Mouse (Mus musculus): ENCODE results near the gene BC067074.
"Not testable (repeated sequence)": the region's sequence is repeated elsewhere in the genome, so short reads cannot be mapped to it uniquely, and the experiment has no call there.

Gene BC067074

DNA sequence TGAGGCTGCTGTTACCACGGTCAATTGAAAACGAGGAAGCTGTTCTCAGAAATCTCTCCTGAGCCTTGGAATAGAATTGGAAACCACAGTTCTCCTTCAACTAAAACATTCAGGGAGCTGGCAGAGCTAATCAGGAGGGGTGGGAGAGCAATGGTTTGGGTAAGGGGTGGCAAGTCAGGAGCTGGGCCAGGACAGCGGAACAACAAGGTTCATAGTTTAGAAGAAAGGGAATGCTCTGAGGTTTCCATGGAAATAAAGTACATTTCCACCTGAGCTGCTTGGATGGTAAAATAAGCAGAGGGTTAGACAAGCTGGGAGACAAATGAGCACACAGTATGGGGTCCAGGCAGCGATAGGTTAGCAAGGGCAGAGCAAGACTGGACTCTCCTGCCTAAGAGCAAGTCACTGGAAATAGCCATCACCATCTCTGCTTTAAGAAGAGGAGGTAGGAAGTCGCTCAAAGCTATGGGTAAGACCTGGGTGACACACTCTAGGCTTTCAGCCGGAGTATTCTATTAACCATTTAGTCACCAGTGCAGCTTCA is 86.9 kb downstream of the BC067074 start:
- DNase-seq = no peak

DNA sequence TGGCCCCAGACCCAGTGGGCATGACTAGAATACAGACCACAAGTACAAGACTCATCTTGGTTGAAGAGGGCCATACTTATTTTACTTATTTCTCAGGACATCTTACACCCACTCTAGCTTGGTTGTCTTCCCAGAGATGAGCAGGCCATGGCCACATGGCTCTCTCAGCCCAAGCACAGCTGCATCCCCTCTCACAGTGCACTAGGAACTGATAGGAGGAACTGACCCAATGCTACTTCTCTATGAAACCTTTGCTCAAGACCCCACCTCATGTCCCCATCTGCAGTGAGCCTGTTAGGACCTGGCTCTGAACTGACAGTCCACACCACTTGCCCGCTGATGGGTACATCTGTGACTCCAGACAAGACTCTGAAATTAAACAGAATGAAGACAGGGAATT is 88.8 kb downstream of the BC067074 start:
- no peak for DNase-seq

DNA sequence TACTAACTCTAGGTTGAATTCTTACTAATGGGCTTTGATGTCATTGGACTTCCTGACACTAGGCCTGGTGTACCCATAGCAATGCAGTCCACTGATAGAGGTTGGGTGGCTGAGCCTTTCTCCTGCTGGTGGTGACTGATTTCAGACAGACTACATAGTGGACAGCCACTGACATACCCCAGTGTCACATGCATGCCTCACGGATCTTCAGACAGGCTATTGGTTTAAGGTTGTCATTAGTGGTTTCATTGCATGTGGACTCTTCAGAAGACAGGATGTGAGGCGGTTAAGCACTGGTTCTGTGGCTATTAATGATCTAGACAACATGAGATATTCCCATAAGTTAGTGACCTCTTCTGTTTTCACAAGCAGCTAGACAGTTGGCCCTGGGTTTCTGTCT is 89.2 kb downstream of the BC067074 start:
- no peak for DNase-seq

DNA sequence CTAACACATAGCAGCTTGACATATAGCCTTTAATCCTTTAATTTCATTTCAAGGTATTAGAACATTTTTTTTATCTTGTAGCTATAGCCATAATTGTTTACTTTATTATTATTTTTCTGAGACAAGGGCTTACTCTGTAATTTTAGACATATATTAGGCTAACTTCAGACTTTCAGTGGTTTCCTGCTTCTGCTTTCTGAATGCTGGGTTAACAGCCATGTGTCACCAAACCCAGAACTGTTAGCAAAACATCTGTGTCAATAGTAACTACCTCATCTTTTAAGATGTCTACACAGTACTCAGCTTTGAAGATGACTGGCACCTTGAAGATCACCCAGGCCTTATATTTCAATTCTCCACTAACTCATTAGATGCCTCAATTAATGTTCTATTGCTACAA is 89.8 kb downstream of the BC067074 start:
- DNase-seq = not testable (repeated sequence)

DNA sequence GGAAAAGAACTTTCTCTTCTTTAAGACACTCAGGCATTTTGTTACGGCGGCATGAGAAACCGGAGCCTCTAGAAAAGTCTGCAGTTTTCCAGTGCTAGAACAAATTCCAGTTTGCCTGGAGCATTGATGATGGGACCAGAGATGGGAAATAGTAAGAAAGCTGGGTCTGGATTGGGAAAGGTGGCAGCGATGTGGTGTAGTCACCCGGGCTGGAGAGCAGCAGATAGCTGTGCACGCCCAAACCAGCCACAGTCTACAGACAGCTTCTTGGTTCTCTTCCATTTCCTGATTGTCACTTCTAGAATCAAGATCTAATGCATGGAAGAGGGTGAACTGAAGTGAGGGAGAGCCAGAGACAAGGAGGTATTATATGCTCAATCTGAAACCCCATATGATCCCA is 100.4 kb downstream of the BC067074 start:
- DNase-seq = no peak

DNA sequence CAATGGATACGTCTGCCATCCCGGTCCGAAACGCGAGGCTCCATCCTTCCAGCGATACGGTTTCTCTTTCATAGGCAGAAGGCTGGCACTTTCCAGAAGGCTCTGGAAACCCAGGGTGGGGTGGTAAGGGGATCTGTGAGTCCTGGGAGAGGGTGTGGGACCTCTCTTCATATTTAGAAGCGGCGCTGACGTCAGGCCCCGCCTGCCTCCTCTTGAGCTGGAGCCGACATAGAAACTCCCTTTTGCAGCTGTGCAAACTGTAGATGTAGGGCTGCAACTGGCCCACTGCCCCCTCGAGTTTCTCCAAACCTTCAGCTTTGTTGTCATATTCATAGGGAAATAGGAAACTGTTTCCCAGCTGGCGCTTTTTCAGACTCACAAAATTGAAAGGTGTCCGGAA is 101.6 kb downstream of the BC067074 start:
- no peak for DNase-seq

DNA sequence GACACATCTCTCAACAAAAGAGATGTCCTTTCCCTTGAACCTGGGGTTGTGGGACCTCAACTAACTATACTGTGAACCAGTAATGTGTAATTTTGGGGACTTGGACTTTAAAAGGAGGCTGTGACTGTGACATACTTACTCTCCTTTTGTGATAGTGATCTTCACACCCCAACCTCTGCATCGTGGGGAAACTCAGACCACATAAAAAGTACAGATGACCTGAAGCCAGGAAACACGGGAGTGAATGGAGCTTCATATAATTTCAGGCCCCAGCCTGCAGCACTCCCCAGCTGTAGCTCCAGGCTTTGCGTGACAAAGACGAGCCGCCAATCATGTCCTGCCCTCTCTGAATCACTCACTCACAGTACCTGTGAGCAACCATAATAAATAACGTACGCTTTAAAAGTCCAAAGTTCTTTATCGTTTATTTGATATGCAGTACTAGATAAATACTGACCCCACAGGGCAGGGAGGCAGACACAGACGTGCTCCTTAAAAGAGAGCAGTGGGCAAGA is 104.1 kb downstream of the BC067074 start:
- no peak for DNase-seq

DNA sequence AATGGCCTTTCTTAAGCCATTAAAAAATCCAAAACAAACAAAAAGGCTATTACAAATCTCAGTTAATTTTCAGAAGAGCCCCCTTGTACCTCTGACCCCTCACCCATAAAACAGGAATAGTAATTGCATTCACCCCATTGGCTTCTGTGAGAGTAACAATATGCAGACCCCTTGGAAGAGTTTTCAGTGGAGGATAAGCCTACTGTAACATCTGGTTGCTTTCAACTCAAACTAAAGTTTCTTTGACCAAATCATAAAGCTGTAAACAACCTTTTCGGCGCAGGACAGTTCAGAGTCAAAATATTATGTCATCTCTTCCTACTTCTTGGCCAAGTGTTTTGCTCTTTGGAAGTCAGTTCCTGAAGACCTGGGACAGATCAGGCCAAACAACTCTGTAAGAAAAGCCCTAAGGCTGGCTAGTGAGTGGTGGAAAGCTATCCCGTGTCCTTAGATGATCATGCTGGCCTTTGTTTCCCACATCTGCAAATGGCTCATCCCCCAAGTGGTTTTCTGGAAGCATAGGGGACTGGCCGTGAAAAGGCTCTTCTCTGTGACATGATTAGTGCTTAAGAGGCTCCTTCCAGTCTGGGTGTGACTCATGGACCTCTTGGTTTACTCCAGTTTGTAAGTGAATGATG is 108.5 kb downstream of the BC067074 start:
- DNase-seq = no peak

DNA sequence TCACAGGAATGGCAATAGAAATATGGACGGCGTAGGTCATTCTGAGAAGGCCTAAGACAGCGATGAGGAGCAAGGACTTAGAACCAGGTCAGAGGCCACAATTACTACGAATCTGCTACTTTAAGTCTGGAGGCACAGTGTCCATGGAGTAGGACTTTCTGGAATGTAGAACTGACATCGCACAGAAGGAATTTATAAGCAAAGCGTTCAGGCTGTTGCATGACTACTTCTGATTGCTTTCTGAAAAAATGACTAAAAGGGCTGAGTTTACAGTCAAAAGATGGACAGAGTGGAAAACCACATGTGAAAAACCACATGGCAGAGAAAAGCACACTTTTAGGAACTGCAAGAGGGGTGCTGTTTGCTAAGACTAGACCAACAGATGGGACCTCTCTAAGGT is 110.7 kb downstream of the BC067074 start:
- DNase-seq = no peak

DNA sequence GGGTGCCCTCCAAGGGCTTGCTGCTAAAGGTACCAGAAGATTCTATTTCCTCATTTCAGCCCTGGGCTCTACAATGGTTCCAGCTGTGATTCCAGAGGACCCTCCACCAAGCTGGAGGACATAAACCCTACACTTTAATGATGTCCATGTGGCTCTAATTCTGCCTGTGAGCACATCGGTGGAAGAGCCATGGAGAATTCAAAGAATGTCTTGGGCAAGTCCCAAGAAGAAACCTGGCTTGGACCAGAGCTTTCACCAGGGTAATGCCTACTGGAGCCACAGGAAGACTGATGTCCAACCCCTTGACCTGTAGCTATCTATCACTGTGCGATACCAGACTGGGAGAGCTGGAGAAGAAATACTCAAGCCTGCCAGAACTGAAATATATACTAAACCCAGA is 111.2 kb downstream of the BC067074 start:
- DNase-seq = no peak

DNA sequence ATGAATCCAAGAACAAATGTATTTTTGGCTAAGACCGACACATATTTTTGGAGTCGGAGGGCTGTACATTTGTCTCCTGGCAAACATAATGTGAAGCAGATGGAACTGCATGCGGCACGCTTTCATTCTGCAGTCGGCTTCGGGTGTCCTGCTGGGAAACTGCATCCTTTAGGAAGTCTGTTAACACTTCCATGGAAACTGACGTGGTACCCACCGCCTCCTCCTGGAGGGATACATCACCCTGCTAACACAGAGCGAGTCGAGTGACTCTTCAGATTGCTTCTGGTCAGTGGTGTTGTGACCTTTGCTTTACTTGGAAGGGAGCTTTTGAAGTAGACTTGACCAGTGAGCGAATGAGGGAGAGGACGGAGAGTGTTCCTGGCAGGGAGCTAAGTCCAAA is 117.0 kb downstream of the BC067074 start:
- peak; percentile 52 for DNase-seq

DNA sequence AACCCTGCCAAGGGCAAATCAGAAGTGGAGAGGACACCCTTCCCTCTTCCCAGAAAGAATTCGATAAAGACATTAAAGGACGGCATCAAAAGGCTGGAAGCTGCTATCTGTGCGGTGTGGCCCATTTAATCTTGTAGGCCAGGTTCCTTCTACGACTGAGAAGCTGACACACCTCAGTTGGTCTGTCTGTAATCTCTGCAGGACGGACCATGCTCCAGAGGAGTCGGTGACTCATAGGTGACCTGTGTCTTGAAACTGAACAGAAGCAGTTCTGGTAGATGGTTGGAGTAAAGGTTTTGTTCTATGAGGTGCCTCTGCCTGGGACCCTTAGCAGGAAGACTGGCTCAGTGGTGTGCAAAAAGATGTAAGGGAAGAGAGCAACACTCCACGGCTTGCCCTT is 122.6 kb downstream of the BC067074 start:
- no peak for DNase-seq

DNA sequence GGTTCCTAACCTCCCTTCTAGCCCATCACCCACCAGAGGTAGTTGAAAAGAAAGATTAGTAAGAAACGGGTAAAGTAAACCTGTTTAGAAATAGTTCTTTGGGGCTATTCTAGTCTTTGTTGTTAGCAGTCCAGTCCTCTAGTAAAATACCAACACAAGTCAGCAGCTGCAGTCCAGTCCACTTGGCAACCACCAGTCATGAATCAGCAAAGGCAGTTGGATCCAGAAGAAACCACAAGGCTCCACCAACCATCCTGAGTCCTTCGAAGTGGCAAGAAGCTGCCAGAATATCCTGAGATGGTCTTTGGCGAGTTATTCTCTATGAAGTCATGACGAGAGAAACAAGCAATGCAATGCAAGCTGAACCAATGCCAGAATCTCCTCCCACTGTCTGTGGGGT is 124.0 kb downstream of the BC067074 start:
- DNase-seq = no peak

DNA sequence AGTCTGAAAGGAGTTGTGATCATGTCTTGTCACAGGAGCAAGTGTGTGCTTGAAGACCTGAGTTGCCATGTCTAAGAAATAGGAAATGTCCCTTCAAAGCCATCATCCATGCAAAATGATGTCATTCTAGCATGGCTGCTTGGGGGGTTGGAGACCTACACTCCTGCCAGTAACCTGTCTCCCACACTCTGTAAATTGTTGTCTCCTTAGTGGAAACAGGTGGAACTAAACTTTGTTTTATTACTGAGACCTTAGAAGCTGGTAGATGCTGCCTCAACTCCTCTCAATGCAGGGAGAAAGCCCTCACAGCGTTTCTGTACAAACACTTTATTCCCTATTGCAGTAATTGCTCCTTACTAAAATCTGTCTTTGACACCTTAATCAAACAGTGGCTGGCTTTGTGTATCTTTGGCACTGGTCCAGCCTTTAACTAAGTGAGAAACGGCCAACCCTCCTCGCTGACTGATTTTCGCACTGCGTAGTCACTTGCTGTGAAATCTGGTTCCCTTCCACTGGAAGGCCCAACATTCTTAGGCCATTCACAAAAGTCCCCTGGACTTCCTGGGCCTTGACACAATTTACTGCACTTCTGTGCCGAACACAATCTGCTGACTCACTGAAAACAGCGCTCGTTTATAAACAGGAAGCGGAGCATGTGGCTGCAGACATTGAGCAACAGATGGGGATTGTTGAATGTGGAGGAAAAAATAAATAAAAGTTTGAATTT is 125.0 kb downstream of the BC067074 start:
- no peak for DNase-seq

DNA sequence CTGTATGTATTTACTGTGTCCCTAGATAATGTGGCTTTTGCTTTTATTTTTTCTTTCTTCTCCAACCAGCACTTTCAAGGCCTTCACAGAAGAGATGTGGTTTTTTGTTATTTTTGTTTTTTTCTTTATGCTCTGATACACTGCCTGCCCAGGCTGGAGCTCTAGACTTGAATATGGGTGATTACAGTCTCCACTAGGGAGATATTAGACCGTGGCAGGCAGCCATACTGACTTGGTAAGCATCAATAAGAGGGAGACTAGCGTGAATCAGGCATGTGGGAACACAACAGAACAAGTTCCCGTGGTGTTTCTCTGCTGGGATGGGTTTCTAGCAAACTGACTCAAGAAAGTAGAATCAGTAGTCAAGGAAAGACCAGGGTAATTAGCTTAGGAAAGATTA is 125.7 kb downstream of the BC067074 start:
- DNase-seq = no peak

DNA sequence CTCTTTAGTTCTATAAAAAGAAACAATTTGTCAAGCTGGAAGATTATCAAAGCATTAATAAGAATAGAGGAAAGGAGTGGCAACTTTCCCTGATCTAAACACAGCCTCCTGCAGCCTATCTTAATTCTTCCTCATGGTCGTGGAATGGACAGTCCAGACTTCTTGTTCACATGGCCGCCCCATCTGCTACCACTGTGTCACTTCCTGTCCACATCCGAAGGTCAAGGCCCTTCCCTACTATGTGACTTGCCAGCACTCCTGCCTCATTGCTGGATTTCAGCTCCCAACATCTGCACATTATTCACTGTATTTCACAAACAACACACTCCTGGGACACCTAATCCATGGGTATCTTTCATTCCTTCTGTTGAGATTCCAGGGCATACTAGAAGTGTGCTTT is 128.5 kb downstream of the BC067074 start:
- DNase-seq = no peak

DNA sequence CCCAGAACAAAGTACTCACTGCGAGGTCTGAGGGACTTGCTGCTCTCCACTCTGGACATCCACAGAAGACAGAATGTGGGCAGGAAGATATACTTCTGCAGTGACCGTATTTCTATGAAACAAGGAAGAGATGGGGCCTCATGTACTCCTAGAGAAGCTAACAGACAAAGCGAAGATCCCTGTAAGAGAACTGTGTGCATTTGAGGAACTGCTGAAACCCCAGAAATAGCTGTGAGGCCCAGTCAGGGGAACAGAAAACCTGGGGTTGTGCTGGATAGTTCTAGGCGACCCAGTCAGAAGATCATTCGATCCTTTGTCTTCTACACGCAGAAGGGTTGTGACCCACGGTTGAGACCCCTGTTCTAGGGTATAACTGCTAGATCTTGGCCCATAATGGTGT is 130.9 kb downstream of the BC067074 start:
- DNase-seq = no peak

DNA sequence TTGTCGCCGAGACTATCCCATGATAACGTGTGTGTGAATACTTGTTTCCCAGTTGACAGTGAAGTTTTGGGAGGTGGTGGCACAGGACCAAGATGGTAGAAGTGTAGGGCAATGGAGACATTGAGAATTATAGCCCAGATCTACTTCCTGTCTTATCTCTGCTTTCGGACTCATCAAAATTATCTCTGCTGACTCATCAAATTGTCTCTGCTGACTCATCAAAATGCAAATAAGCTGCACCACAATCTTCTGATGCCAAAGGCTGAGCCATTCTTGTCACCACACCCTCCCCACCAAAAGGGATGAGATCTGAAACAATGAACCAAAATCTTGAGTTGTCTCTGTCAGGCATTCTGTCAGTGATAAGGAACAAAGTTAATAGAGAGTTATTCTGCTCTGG is 132.9 kb downstream of the BC067074 start:
- no peak for DNase-seq

Measured in cerebellum, adult 8-10 months (tissue).